Mouse (Mus musculus) midbrain, embryonic 10.5 days (tissue): ENCODE measurements around the gene Gm10058. TPM values are rescaled to one million over a fixed set of nuclear protein-coding genes. Genes with fewer than 3 reads are reported as not detected.
"Not testable (repeated sequence)": the region's sequence is repeated elsewhere in the genome, so short reads cannot be mapped to it uniquely, and the experiment has no call there.

Experiments
- DNase-seq: peaks from one replicate; pipeline ENCODE4 v3.0.0-alpha.2; 2017; ENCODE audit warnings: low spot score
- H3K27ac ChIP-seq: fragments of 300-500 bp; sonication (generic); replicated peaks from 2 replicates; pipeline ENCODE4 v1.5.1; 2016; ENCODE audit warnings: mild to moderate bottlenecking
- H3K27me3 ChIP-seq: fragments of 300-500 bp; sonication (generic); 2 replicates; pipeline ENCODE4 v1.6.1; 2016; ENCODE audit warnings: low read depth, mild to moderate bottlenecking; ENCODE audit not compliant: poor library complexity, severe bottlenecking
- H3K36me3 ChIP-seq: fragments of 300-500 bp; sonication (generic); 2 replicates; pipeline ENCODE4 v1.6.1; 2016; ENCODE audit warnings: mild to moderate bottlenecking, moderate library complexity
- H3K4me1 ChIP-seq: fragments of 300-500 bp; sonication (generic); 2 replicates; pipeline ENCODE4 v1.6.1; 2016
- H3K4me3 ChIP-seq: fragments of 300-500 bp; sonication (generic); 2 replicates; pipeline ENCODE4 v1.5.1; 2016; ENCODE audit warnings: mild to moderate bottlenecking, moderate library complexity
- H3K9me3 ChIP-seq: fragments of 300-500 bp; sonication (generic); replicated peaks from 2 replicates; pipeline ENCODE4 v1.6.1; 2016; ENCODE audit warnings: mild to moderate bottlenecking
- WGBS: fragments of 180-500 bp; shearing (Covaris S2); methylation state at CpG from one replicate; pipeline ENCODE4 v1.1.7; 2016; 5-methylcytosine and 5-hydroxymethylcytosine counted together
- polyA plus RNA-seq: library from polyadenylated mRNA; unstranded; fragments of >200 nt; fragmentation: Nextera tagmentation; extraction: Ambion mirVana; gene quantifications from 2 replicates; pipeline ENCODE4 v1.2.1, GENCODE M21; 2016

Gm10058 gene
- not detected in 2 replicates for polyA plus RNA-seq

GRCm38 (mm10) chrX:27946785-27947184 is at the start of gene Gm10058:
TSS of gene Gm10058 (minus strand) at chrX:27946885.
- H3K27ac ChIP-seq, H3K4me3 ChIP-seq, H3K4me1 ChIP-seq, H3K36me3 ChIP-seq, H3K9me3 ChIP-seq, H3K27me3 ChIP-seq, DNase-seq: not testable (repeated sequence)
- no CpG with 5 or more reads among the region's 5 CpGs for WGBS
